Mouse (Mus musculus) CH12.LX (cell line): ENCODE measurements around the gene Ascc1.

ENCODE experiments used
- CHD1 ChIP-seq: IDR thresholded peaks from 2 replicates; pipeline ENCODE4 v1.6.1; 2012; ENCODE audit warnings: low read depth, low read length, improper control_type of control experiment, inconsistent platforms
- CTCF ChIP-seq, 2 experiments: IDR thresholded peaks in 1 of 2; conservative IDR thresholded peaks in 1 of 2; 2 replicates each; pipeline ENCODE4 v1.5.1; 2011 to 2012; ENCODE audit warnings: low read depth in 2 of 2, low read length in 2 of 2, improper control_type of control experiment in 1 of 2, inconsistent platforms in 1 of 2, mild to moderate bottlenecking in 1 of 2, moderate library complexity in 1 of 2
- JUN ChIP-seq: IDR thresholded peaks from 2 replicates; pipeline ENCODE4 v1.6.1; 2011; ENCODE audit warnings: low read depth, mild to moderate bottlenecking, low read length, improper control_type of control experiment, moderate library complexity; ENCODE audit not compliant: insufficient read depth
- MAFK ChIP-seq: IDR thresholded peaks from 2 replicates; pipeline ENCODE4 v1.6.1; 2011; ENCODE audit warnings: low read length, improper control_type of control experiment; ENCODE audit not compliant: insufficient replicate concordance
- MAX ChIP-seq: IDR thresholded peaks from 2 replicates; pipeline ENCODE4 v1.6.1; 2011; ENCODE audit warnings: low read length, improper control_type of control experiment
- MEF2A ChIP-seq: IDR thresholded peaks from 2 replicates; pipeline ENCODE4 v1.6.1; 2014; ENCODE audit warnings: low read depth, mild to moderate bottlenecking, inconsistent platforms, low read length, improper control_type of control experiment, borderline replicate concordance
- PAX5 ChIP-seq: IDR thresholded peaks from 2 replicates; pipeline ENCODE4 v1.6.1; 2012; ENCODE audit warnings: low read length, inconsistent platforms, mixed read lengths
- POLR2A ChIP-seq: IDR thresholded peaks from 2 replicates; pipeline ENCODE4 v1.6.1; 2011; ENCODE audit warnings: low read depth, mild to moderate bottlenecking, improper control_type of control experiment, low read length
- POLR2AphosphoS2 ChIP-seq: IDR thresholded peaks from 2 replicates; pipeline ENCODE4 v1.6.1; 2011; ENCODE audit warnings: low read depth, low read length, improper control_type of control experiment
- RCOR1 ChIP-seq: conservative IDR thresholded peaks from 2 replicates; pipeline ENCODE4 v1.6.1; 2012; ENCODE audit warnings: low read depth, mild to moderate bottlenecking, inconsistent platforms, low read length, improper control_type of control experiment
- ZKSCAN1 ChIP-seq: IDR thresholded peaks from 2 replicates; pipeline ENCODE4 v1.6.1; 2012; ENCODE audit warnings: low read depth, inconsistent platforms, low read length, improper control_type of control experiment, borderline replicate concordance
- ZMIZ1 ChIP-seq: IDR thresholded peaks from 2 replicates; pipeline ENCODE4 v1.6.1; 2012; ENCODE audit warnings: low read depth, mild to moderate bottlenecking, inconsistent platforms, low read length, improper control_type of control experiment

- no peak for TF ChIP-seq POLR2AphosphoS2
- peak; percentile 88 to 98 for TF ChIP-seq CTCF (conservative IDR thresholded peaks at IDR 0.05 in 1 of 2, IDR thresholded peaks at IDR 0.05 in 1 of 2; ENCODE audit: low read depth in 2 of 2, low read length in 2 of 2)
- TF ChIP-seq MEF2A: no peak
- no peak for TF ChIP-seq RCOR1
- TF ChIP-seq MAX: no peak
- no peak for TF ChIP-seq MAFK
- 0 out of 2 replicates have a peak, but pooled peaks have one; percentile 20 for TF ChIP-seq POLR2A
- TF ChIP-seq ZKSCAN1: no peak
- no peak for TF ChIP-seq ZMIZ1
- no peak for TF ChIP-seq CHD1
- TF ChIP-seq PAX5: no peak
- no peak for TF ChIP-seq JUN
Measured at GRCm38 (mm10) chr10:60148087-60148486, 145.5 kb downstream of the Ascc1 start.
